Mouse (Mus musculus): ENCODE measurements around the gene Pkdrej.
"Not testable (repeated sequence)": the region's sequence is repeated elsewhere in the genome, so short reads cannot be mapped to it uniquely, and the experiment has no call there.

The Pkdrej gene

GRCm38 (mm10) chr15:85810462-85810805 is 11.1 kb downstream of the Pkdrej start:
- no peak for DNase-seq (ENCODE audit: low read depth, low spot score)

GRCm38 (mm10) chr15:85809091-85809490 is 12.4 kb downstream of the Pkdrej start:
- DNase-seq (ENCODE audit: low read depth, low spot score) = no peak

DNA sequence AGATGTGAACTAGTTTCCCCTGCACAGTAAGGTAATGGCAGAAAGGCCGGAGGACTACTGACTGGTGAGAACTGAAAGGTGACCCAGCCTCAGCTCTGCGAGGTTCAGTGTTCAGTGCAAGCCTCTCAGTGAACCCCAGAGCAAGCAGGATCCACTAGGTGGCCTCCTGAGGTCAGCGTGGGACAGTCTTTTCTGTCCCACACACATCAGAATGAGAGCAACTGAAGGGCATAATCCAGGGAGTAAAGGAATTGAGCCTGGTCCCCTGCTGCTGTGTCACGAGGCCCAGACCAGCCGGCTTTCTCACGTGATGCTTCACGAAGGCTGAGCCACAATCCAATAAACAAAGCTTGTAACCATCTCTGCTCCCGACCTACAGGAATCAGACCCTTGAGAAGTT is 13.1 kb downstream of the Pkdrej start:
- no peak for DNase-seq (ENCODE audit: low read depth, low spot score)

GRCm38 (mm10) chr15:85808031-85808430 is 13.5 kb downstream of the Pkdrej start:
- DNase-seq (ENCODE audit: low read depth, low spot score) = no peak

DNA sequence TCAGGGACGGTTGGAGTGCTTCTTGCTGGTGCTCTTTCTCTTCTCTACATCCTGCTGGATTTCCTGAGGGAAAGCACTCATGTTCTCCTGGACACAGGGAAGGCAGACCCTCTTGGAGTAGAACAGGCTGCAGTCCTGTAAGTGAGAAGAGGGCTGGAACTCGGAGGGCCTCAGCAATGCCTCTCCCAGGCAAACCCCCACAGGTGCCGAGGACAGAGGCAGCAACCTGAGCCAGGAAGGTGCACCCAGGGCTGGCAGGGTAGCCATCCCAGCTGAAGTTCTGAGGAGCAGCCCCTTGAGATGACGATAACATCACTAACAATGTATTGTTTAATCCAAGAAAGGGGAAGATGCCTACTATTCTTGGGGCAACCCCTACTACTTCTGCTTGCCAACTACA is 14.1 kb downstream of the Pkdrej start:
- no peak for DNase-seq (ENCODE audit: low read depth, low spot score)

- no peak for DNase-seq (ENCODE audit: low read depth, low spot score)
These were observed 14.6 kb downstream of the Pkdrej start for GRCm38 (mm10) chr15:85806886-85807285.

DNA sequence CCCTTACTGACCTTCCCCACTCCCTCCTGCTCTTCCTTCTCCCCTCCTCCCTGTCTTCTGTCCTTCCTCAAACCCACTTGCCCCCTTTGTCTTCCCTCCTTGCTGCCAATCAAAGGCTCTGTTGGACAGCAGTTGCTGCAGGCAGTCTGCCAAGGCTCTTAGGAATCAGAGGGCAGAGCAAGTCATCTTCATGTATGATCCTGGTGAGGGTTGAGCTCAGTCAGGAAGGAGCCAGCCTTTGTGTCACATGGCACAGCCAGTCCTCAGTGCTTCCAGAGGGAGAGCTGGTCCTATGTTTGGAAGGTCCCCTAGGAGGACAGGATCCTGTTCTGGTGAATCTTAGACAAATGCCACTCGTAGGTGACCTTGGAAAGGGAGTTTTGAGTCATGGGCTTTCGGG is 18.6 kb downstream of the Pkdrej start:
- no peak for DNase-seq (ENCODE audit: low read depth, low spot score)

GRCm38 (mm10) chr15:85798676-85799075 is 22.9 kb downstream of the Pkdrej start:
- no peak for DNase-seq (ENCODE audit: low read depth, low spot score)

GRCm38 (mm10) chr15:85795516-85795915 is 26.0 kb downstream of the Pkdrej start:
- no peak for DNase-seq (ENCODE audit: low read depth, low spot score)

- no peak for DNase-seq (ENCODE audit: low read depth, low spot score)
These were observed 28.7 kb downstream of the Pkdrej start for GRCm38 (mm10) chr15:85792819-85793218.

- DNase-seq (ENCODE audit: low read depth, low spot score) = no peak
These were observed 30.1 kb downstream of the Pkdrej start for GRCm38 (mm10) chr15:85791449-85791848.

- no peak for DNase-seq (ENCODE audit: low read depth, low spot score)
These were observed 32.9 kb downstream of the Pkdrej start for GRCm38 (mm10) chr15:85788633-85789032.

DNA sequence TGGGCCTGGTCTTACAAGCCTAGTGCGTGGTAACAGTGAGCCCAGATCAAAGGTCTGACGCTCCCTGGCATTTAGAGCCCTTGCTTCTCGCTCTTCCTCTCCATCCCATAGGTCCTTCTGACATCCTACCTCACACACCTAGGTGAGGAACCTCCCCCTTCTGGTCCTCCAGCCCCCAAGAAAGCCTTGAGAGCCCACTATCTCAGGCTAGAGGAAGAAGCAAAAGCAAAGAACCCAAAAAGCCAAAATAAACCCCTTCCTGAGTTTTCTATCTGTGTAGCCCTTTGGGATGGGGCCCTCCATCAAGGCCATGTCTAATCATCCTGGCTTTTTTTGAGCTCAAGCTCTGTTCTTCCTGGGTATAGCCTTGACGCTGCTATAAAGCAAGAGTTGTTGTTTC is 33.5 kb downstream of the Pkdrej start:
- DNase-seq (ENCODE audit: low read depth, low spot score) = no peak

DNA sequence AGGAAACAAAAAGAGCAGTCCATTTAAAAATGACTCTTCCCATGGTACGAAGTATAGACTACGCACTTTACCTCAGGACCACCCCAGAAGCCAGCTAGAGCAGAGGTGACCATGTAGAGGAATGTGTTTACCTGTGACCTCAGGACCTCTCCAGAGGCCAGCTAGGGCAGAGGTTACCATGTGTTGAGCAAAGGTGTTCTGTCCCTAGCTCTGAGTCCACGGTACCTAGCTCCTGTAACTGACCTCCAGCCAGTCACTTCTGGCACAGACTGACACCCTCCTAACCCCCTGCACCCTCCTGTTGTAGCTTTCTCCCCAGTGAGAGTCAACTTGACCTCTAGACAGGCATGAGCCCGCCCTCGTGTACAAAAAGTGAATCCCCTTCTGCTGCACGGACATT is 34.1 kb downstream of the Pkdrej start:
- no peak for DNase-seq (ENCODE audit: low read depth, low spot score)

DNA sequence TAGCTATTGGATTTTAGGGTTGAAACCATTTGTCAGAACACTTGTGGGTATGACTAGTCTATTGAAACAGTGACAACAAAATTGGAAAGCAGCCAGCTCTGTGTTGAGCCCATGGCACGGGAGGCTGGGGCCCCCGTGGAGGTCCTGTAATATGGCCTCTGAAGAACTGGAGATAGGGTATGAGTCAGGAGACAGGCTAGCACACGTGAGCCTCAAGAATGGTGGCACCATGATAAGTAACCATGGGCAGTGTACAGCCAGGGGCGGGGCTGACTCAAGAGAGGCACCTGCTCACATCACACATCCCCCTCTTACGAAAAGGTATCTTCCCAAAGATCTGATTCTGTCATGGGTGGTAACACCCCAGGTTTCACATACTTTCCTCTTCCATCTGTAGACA is 34.8 kb downstream of the Pkdrej start:
- no peak for DNase-seq (ENCODE audit: low read depth, low spot score)

DNA sequence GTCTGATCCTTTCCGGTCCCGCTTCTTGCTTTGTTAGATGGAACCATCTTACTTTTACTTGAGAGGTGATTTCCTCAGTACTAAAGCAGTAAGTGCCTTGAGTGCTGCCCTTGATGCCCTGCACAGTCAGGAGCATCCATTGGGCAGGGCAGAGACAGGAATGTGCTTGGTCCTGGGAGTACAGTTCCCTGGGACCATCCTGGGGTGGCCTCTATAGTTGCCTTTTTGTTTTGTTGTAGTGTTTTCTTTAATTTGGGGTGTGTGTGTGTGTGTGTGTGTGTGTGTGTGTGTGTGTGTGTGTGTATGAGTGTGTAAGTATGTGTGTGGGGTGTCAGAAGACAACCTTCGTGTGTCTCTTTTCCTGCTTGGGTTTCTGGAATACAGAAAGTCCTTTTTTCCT is 37.2 kb downstream of the Pkdrej start:
- DNase-seq (ENCODE audit: low read depth, low spot score) = no peak

DNA sequence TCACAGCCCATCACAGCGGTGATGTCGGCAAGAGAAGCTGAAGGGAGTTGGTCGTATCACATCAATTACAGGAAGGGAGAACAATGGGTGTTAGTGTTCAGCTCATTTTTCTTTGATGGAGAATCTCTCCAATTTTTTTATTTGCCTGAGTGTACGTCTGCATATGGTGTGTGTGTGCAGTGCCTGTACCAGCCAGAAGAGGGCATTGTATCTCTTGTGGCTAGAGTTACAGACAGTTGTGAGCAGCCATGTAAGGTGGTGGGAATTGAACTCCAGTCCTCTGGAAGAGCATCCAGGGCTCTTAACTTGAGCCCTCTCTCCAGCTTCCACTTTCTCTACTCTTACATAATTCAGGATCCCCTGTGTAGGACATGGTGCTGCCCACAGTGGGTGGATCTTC is 38.4 kb downstream of the Pkdrej start:
- DNase-seq (ENCODE audit: low read depth, low spot score) = no peak

DNA sequence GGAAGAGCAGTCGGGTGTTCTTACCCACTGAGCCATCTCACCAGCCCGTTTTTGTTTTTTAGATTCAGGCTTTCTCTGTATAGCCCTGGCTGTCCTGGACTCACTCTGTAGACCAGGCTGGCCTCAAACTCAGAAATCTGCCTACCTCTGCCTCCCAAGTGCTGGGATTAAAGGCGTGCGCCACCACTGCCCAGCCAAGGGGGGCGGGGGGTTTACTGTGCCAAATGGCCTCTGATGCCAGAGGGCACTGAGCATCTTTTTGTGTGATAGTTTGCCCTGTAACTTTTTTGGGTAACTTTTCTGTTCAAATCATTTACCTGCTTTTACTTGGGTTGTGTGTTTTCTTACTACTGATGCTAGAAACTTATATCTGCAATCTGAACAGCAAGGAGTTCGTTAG is 42.6 kb downstream of the Pkdrej start:
- not testable (repeated sequence) for DNase-seq (ENCODE audit: low read depth, low spot score)

GRCm38 (mm10) chr15:85776771-85777170 is 44.8 kb downstream of the Pkdrej start:
- no peak for DNase-seq (ENCODE audit: low read depth, low spot score)

DNA sequence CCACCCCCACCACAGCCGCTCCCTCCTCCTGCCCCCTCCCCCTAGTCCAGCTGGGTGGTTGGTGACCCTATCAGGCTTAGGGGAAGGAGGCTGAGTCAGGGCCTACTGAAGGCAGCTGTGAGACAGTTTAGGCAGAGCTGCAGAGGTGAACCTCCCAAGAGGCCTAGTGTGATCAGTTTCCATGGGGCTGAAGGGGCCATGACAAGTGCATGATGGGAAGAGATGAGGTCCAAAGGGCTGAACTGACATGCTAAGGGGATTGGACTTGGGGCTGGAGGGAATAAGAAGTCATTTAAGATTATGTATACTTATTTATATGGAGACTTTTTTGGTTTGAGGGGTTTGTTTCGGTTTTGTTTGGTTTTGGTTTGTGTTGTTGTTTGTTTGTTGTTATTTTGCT is 45.3 kb downstream of the Pkdrej start:
- DNase-seq (ENCODE audit: low read depth, low spot score) = no peak

DNA sequence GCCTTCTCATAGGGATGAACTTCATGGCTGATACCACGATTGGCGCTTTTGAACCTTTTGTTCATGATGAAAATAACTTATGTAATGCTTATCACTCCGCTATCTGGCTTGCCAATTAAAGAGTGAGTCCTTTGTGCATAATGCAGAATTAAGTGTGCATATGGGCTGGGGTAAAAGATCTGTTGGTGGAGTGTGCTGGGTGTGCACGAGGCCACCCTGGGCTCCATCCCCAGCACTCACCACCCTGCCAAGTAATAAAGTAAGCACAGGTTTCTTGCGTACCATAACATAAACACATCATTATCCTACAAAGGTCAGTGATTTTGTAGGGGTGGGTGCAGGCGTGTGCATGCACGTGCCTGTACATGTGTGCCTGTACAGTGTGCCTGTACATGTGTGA is 46.5 kb downstream of the Pkdrej start:
- DNase-seq (ENCODE audit: low read depth, low spot score) = no peak

DNA sequence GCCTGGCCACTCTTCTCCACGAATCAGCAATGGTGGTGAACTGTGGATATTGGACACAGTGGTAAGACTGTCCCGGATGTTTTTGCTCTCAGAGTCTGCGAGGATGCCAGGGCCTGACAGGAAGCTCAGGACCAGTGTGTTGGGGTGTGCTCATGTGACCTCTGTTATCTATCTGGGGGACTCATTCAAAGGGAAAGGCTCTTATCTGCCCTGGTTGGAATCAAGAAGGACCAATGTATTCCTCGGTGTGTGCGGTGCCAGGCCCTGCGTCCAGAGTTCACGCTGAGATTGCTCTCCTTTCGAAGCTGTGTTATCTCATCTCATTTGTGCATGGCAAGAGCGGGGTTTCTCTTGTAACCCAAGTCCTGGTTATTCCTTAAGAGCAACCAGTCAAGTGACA is 47.1 kb downstream of the Pkdrej start:
- DNase-seq (ENCODE audit: low read depth, low spot score) = no peak

- no peak for DNase-seq (ENCODE audit: low read depth, low spot score)
These were observed 49.3 kb downstream of the Pkdrej start for GRCm38 (mm10) chr15:85772146-85772740.

DNA sequence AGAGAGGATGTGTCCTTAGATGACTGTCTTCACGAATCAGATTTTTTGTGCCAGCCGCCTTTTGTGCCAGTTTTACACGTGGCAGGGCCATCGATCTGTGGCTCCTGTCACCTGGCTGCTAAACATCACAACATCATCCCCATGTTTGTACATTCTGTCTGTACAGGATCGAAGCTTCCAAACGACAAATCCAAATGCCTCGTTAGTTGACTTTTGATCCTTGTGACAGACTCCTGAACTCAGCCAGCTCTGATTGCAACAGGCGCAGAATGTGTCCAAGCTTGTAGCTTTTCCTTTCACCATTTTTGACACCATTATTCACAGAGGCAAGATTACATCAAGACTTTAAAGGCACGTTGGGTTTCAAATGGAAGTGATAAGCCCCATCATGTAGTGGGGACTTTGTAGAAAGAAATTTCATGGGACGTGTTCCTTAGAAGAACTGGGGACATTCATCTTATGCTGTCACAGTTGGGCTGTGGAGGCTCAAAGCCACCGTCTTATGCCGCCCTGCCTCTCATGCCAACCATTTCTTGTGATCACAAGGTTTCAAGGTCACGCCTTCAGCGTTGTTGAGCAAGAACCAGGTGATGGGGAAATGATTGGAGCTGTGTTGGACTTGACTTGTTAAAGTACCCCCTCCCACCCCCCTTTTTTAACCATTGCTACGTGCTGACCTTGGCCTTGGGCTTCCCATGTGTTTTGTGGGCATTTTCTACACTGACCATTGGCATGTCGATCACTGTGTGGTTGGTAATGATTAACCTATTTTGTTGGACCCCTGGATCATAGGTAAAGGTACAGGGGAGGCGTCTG is 50.0 kb downstream of the Pkdrej start:
- DNase-seq (ENCODE audit: low read depth, low spot score) = no peak
